Mouse (Mus musculus): ENCODE data around the gene Ddx59. TPM values are rescaled to one million over a fixed set of nuclear protein-coding genes. Genes with fewer than 3 reads are reported as not detected.

The Ddx59 gene
- polyA plus RNA-seq, 1 experiment from 2014 or later = 5.5 TPM

DNA sequence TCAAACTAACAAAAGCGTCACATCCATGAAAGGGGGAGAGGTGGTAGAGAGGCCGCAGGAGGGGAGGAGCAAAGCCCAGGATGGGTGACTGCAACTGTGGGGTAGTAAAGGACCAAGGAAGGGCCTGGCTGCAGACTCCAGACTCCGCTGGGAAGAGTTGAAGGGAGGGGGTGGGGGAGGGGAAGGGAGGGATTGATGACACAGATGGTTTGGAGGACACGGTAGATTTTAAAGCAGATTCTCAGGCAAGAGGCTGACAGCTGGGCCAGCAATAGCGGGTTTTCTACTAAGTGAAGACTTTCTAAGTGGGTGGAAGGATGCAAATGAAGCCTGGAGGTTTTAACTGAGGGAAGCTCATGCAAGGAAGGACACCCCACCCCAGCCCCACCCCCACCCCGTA, 55.4 kb downstream of the Ddx59 start:
- Histone ChIP-seq H3K36me3 (replicated peaks) (peaks cover 82% of the 10 kb centered on the region), H3K9me3 (replicated peaks) (no peaks in the 10 kb centered on the region), H3K9ac (no peak overlapping the region)

More for the DNA sequence above, 55.4 kb downstream of the Ddx59 start:
- 66% methylated on average over 6 of the region's 6 CpGs for WGBS (ENCODE audit: insufficient replicate concordance)
- no peaks in the 10 kb centered on the region for H3K27me3 ChIP-seq
- ATAC-seq (ENCODE audit: insufficient read depth) = no peak
- H3K4me3 ChIP-seq (replicated peaks) = no peak overlapping the region; the same call in 1 of the 2 replicates
- peak overlapping the region; percentile 95 for H3K4me2 ChIP-seq
- H3K4me1 ChIP-seq (replicated peaks) = peaks cover 43% of the 10 kb centered on the region
- no peak overlapping the region for H3K27ac ChIP-seq (replicated peaks)

Other genes starting within 250 kb of the Ddx59 start
- not detected in 2 replicates for gene Mroh3, start 202.4 kb upstream of the Ddx59 start, polyA plus RNA-seq (2015; fragmentation: Nextera tagmentation; extraction: Ambion mirVana)
- 0.18 and 0.31 TPM in 2 replicates for gene Inava, start 181.0 kb upstream of the Ddx59 start, polyA plus RNA-seq (2015; fragmentation: Nextera tagmentation; extraction: Ambion mirVana)
- not detected in 2 replicates for gene Gpr25, start 154.4 kb upstream of the Ddx59 start, polyA plus RNA-seq (2015; fragmentation: Nextera tagmentation; extraction: Ambion mirVana)
- gene Camsap2, start 69.2 kb upstream of the Ddx59 start, polyA plus RNA-seq (2015; fragmentation: Nextera tagmentation; extraction: Ambion mirVana) = 5.9 and 6.5 TPM in 2 replicates
- gene Kif14, start 51.1 kb downstream of the Ddx59 start, polyA plus RNA-seq (2015; fragmentation: Nextera tagmentation; extraction: Ambion mirVana) = 6.0 and 6.4 TPM in 2 replicates
- 6.0 and 6.6 TPM in 2 replicates for gene Zfp281, start 209.6 kb downstream of the Ddx59 start, polyA plus RNA-seq (2015; fragmentation: Nextera tagmentation; extraction: Ambion mirVana)